Mouse (Mus musculus) right cerebral cortex, postnatal 36 days (tissue): ENCODE data around the gene Mindy1.

Experiments
- DNase-seq, 2 experiments: peaks; one replicate each; pipeline ENCODE4 v3.0.0; 2022; ENCODE audit warnings: low spot score in 2 of 2, mixed read lengths in 1 of 2

Mindy1 gene

DNA sequence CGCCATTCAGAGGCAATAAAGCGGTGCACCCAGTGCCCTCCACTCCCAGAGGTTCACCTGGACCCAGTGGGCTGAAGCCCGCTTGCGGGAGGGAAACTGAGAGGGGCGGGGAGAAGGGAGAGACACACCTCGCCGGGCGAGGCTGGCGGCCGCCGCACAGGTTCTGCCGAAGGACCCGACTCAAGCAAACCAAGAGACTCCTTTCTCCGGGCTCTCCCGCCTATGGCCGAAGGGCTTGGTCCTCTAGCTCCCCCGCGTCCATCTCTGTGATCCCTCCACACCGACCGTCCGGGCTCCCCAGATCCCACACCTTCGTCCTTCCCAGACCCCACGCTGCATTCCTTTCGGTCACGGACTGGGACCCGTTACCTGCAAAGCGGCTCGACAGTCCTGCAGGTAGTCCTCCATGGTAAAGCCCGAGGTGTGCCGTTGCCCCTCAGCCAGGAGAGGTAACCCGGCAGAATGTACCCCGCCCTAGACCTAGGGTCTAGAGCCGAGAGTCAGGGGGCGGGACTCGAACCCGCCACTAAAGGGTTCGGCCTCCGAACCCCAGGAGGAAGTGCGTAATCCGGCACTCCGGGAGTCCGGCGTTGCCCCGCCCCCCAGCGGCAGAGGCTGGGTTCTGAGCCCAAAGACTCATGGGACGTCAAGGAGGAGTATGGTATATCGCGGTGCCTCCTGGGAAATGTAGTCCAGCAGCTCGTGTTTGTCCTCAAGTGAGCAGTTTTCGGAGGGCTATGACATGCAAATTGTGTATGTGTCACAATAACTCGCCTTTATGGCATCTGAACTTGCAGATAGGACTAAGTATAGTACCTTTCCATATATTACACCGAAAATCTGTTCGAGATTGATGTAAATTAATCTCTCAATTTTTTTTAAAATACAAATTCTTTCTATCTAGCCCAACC, at the start of gene Mindy1, which contains the start of gene Prune1:
Mindy1 (plus strand) TSS at position 130 of the 911 bp plus-strand sequence.
Prune1 (minus strand) TSS at position 861 of the 911 bp plus-strand sequence.
- DNase-seq = peak; percentile 97 to 98

DNA sequence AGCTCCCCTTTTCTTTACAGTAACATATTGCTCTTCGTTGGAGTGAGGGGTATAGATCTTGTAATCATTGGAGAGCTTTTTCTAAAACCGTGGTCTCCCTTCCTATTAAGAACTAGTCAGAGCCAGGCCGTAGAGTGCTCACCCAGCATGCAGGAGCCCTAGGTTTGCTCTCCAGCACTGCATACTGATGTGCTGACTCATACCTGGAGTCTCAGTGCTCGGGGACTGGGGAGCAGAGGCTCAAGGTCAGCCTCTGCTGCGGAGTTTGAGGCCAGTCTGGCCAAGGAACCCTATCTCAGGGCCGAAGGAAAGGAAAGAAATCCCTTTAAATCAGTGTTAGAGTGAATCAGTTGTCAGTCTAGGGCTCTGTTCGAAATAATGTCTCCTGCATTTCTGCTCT, 48.4 kb upstream of the Mindy1 start:
- DNase-seq = no peak

DNA sequence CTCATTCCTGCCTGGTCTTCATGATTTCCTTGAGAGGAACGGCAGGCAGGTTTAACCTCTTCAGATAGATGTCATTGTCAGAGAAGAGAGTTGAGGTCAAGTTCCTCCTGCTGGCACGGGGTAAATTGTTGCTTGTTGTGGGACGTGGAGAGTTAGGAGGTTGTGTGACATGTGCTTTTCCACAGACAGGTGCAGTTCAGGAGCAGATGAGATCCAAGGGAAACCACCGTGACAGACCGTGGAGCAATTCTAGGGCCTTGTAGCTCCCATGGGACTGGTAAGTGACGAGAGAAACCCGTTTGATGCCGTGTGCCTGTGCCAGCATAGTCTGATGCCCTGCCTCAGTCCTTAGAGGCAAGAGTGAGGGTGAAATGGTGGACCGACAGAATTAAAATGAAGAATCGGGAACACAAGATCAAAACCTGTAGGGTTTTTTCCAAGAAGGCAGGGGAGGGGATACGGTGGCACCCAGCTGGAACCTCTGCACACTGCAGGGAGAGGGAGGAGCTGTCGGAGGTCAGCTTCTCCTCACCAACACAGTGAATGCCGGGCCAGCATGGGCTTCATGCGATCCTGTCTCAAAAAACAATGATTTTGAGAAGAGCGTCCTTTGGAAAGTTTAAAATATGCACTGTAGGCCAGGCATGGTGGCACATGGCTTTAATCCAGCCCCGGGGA, 47.7 kb upstream of the Mindy1 start:
- DNase-seq = no peak

DNA sequence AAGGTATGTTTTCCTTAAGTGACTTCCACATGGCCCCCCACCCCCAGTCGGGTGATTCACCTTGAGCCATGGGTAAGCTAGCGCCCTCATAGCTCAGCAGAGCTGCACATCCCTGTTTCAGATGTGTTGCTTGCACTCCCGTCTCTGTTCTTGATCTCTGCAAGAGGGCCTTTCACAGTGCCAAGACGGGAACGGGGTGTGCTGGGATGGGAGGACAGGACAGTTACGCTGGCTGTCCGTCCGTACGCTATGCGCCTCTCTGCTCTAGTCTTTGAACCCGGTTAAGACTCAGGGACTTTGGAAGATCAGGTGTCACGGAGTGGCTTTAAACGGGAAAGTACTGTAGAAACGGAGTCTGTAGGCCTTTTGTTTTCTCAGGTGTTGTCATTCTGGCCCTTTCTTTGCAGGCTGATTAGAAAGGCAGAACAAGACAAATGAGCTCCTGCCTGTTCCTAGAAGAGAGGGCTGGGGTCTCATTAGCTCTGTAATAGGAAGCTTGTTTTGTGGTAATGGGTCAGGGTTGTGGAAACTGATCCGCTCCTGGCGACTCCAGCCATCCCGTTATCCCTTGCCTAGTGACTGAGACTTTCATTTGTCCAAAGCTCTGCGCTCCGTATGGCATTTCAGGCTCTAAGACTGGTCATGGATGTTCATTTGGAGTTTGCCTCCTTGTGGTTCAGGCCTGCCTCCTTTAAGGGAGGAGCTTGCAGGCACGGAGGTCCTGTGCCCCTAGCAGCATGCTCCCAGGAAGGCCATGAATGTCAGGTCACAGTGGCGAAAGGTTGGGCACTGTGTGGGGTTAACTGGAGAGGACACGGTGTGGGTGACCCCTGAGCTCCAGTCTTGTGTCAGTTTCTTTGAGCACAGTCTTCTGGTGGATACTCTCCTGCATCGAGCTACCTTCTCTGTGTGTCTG, 45.5 kb upstream of the Mindy1 start:
- no peak for DNase-seq

DNA sequence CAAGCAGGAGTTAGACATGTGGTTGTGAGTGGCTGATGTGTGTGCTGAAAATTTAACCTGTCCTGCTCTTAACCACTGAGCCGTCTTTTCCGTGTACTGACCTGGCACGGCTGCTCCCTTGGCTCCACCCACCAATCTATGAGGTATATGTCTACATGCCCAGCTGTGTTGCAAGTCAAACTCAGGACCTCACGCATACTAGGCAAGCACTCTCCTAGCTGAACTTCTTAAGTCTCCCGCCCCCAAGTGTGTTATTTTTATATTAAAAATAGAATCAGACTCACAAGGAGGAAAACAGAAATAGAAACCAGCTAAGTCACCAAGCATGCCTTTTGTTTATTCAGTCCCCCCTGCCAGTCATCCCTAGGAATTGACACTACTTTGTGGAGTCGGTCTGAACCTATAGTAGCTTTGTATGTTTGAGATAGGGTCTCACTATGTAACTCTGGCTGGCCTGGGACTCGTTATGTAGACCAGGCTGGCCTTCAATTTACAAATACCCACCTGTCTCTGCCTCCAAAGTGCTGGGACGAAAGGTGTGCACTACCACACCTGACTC, 43.5 kb upstream of the Mindy1 start:
- no peak for DNase-seq

DNA sequence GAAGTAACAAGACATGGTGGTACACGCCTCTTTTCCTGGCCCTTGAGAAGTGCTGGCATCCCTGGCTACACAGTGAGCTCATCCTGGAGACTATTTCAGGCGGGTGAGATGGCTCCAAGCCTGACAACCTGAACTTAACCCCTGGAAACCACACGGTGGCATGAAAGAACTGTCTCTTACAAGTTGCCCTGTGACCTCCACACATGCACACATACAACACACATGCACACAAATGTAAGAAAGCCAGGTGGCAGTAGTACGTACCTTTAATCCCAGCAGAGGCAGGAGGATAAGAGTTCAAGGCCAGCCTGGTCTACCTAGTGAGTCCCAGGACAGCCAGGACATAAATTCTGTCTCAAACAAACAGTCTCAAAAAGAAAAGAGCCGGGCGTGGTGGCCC, 42.1 kb upstream of the Mindy1 start:
- no peak for DNase-seq

DNA sequence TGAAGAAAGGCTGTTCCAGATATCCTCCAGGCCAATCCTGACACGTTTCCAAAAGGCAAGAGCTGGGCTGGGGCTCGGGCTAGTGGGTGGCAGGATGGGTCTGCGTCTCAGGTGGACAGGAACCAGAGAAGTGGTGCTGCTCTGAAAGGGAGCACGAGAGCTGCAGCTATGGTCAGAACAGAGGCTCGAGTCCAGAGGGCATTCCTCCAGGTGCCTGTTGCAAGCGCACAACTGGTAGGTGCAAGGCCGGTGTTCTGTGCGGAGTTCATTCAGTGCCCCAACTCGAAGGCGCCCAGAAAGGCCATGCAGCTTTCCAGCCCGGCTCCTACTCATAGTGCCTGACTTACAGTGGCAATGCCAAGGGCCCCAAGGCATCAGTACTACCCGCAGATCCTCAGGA, 41.2 kb upstream of the Mindy1 start:
- DNase-seq = no peak

DNA sequence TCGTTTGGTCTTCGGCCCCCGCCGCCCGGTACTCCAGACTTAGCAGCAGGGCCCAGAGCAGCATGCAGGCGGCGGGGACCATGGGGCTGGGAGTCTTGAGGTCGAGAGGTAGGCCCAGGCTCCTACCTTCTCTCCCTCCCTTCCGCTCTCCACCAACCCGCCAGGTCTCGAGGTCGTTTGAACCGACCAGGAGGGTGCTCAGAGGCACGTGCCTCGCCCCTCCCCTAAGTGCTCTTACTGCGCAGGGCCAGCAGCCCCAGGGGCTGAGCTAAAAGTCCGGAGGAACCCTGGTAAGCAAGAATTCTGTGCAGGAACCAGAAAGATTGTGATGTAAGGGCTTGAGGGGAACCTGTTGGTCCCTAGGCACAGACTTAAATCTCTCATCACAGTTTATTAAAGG, 40.2 kb upstream of the Mindy1 start:
- no peak for DNase-seq

DNA sequence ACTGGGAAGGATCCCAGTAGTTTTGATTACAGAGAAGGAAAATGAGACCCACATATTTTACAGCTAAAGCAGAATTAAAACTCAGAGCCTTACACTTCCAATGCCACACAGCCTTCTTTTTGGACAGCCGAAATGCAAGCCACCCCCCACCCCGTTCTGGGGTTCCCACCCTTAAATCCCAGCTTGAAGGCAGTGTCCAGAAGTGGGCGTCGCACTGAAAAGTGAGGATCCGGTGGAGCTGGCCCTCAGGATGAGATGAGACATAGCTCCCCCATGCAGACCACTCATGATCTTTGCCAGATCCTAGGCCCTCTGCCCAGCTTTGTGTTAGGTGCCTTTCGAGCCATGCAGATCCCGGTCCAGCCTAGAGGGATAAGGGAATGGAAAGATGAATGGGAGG, 39.6 kb upstream of the Mindy1 start, which contains the start of gene Gm128:
Gm128 (minus strand) TSS at position 101 of the 400 bp plus-strand sequence.
- no peak for DNase-seq

DNA sequence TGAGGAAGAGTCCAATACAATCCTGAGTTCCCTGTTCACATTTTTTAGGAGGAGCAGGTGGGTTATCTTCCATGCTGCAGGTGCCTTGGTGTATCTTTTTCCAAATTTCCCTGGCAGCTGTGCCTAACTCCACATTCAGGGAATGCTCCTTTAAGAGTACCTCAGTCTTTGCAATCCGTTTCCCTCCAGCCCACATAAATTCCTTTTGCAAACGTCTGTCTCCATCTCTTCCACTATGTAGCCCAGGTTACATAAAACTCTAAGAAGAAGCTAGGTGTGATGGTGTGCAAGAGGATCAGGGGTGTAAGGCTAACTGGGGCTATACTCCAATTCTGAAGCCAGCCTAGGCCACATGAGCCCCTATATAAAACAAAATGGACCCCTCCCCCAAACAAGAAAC, 38.1 kb upstream of the Mindy1 start:
- no peak for DNase-seq

DNA sequence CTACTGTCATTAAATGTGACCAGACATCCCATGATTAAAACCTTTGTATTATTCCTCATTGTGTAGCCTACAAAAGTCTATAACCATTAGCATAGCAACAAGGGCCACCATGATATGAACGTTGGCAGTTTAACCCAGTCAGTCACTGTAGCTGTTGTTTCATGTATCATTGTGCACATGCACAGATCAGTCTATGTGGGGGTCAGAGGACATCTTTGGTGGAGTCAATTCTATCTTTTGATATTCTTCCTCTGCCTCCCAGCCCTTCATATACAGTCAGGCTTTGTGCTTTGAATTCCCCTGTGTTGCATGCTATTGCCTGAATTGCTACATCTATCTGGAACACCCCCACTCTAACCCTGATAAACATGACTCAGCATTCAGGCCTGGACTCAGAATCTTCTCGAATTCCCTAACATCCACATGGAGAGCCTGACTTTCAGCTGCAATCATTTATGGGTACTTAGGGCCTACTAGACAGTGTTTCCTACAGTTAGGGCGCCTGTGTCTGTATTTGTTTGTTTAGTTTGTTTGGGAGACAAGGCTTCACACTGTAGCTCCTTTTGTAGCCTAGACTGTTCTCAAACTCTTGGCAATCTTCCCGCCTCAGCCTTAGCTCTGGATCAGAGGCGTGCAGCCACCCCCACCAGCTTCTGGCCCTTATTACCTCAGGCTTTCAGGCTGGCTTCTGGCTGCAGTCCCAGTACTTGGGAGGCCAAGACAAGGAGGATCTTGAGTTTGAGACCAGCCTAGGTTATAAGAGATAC, 34.5 kb upstream of the Mindy1 start:
- no peak for DNase-seq

DNA sequence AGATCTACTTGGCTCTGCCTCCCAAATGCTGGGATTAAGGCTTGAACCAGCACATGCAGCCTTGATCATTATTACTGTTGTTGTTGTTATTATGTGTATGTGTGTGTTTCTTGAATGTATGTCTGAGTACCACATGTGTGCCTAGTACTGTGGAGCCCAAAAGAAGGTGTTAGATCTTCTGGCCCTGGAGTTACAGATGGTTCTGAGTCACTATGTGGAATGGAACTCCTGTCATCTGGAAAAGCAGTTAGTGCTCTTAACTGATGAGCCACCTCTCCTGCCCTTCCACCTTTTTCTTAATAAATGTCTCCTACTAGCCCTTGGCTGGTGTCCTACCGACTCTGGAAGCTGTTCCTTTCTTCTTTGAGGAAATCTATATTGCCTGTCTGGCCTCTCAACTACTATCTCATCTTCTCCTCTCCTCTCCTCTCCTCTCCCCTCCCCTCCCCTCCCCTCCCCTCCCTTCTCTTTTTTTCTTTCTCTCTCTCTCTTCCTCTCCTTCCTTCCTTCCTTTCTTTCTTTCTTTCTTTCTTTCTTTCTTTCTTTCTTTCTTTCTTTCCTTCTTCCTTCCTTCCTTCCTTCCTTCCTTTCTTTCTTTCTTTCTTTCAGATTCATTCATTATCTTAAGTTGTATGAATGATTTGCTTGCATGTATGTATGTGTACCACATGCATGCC, 33.3 kb upstream of the Mindy1 start:
- DNase-seq = no peak

DNA sequence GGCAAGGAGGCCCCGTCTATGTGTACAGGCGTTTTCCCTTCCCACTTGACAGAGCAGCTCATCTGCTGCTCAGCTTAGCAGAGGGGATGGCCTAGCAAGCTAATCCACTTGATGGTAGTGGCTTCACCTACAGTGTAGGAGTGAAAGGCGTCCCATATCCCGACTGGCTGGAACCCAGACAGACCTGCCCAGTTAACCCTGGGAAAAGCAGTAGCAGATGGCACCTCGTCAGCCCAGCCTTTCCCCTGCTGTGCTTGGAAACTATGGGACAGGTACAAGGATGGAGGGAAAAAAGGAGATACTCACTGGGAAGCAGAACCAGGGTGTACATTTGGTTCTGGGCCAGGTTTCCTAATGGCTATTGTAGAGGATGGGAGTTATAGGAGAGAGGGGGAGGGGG, 30.8 kb upstream of the Mindy1 start:
- DNase-seq = no peak

DNA sequence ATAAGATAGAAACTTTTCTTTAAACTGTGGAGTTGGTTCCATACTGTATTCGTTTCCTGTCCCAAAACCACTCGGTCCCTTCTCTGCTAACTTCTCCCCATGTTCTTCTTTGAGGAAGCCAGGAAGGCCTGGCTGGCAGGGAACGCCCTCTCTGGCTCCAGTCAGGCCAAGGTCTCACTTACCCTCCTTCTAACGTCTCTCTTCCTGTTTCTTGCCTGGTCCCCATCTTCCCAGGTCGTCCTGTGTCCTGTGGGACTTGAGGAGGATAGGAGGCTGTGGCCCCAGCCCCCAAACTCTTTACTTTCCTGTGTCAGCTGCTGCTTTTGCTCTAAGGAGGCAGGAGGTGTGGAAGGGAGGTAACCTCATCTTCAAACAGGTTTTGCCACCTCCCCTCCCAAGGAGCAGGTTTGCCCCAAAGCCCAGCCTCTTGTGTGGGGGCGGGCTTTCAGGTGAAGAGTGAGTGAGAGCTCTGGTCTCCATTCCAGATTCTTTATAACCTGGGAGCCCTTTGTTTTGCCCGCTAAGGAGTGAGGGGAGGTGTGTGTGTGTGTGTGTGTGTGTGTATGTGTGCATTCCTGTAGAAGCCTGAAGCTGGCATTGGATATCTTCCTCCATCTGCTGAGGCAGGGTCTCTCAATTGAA, 30.2 kb upstream of the Mindy1 start, which contains the start of gene Bnipl:
Bnipl (minus strand) TSS at position 411 of the 642 bp plus-strand sequence.
- no peak for DNase-seq

DNA sequence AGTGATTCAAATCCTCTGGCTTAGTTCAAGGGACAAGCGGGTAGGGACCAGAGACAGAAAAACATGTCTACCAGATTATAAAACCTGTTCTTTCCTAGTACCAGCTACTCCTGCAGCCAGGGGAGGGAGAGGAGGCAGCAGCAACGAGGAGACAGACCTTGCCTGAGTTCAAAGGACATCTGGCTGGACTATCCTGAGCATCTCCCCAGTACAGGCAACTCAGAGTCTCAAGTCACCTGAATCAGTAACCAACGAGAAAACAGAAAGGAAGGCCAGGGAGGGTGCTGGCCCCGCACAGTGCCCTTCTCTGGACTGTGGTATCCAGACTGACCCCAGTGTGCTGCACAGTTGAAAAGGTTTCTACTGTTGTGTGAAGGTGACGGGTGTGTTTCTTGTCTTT, 24.2 kb upstream of the Mindy1 start:
- DNase-seq = no peak

DNA sequence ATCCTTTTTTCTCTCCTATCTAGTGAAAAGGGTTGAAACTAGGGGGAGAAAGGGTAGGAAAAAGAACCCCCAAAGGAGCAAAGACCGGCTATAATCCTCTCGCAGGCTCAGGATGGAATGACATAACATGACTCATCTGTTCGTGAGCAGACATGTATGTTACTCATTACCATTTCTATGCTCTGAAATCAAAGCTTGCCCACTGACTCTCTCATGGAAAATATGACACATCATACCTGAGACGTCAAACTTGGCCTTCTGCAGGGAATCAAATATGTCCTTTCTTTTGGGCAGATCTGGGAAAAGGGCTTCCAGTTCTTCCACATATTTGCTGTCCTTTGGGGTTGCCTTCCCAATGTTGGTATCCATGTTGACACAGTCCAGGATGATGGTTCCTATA, 19.2 kb upstream of the Mindy1 start:
- no peak for DNase-seq

DNA sequence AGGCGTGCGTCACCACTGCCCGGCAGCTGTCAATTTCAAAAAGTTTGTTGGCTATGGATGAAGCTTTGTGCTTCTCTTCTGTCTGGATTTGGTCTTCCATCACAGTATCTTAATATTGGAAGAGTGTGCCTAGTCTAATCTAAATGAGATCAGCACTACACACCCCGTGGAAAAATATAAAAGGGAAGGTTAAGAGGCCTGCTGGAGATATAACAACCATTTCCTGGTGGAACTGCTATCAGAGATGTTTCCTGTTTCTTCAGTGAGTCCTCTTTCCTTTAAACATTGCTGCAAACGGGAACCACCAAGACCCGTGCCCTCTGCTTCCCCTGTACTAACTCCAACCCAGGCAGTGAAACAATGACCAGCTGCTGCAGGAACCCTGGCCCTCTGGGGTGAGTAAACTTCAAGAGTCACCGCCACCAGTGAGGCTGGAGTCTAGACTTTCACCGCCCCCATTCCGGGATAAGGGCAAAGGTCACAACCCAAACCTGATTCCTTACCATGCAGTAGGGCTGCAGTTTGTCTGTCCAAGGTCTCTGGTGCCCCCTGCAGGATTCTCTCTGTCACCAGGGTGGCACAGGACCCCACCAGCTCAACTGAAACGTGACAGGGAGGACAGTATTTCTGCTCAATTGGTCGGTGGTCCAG, 17.9 kb upstream of the Mindy1 start:
- no peak for DNase-seq

DNA sequence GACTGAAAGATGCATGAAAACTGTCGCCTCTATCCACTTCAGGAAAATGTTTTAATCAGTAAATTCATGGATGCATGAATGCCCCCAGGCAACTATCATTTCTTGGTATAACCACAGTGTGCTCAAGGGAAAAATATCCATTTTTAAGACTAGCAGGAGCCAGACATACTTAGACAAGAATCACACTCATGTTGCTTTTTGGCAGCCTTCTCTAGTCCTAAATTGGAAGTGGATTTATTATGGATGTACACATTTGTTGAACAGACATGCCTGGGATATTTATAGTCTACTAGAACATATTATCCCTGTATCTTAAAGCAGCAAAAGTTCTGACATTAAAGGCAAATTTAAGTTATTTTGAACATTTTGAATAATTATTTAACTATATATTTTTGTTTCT, 16.4 kb upstream of the Mindy1 start:
- DNase-seq = no peak

DNA sequence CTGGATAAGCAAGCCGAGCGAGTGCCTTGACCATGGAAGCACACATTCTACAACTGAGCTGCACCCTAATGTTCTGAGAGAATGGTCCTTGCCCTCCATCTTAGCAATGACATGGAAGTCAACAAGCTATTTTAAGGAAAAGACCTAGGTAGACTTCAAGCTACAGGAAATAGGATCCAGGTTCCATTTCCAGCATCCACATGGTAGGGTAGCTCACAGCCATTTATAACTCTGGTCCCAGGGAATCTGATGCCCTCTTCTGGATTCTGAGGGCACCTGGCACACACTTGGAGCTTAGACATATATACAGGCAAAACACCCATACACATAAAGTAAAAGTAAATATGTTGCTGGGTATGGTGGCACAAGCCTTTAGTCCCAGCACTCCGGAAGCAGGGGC, 15.1 kb upstream of the Mindy1 start:
- no peak for DNase-seq
